Mouse (Mus musculus) limb, embryonic 14.5 days (tissue): ENCODE measurements around the gene Wfdc5. TPM values are rescaled to one million over a fixed set of nuclear protein-coding genes. Genes with fewer than 3 reads are reported as not detected.
A peak's percentile ranks its signal among the peaks of the same experiment; 100 is the strongest.

Source experiments
- ATAC-seq: fragments of 200-750 bp; cut with Nextera tagmentation; 2 replicates; pipeline ENCODE4 v1.8.0; 2017; ENCODE audit warnings: low read depth, moderate number of reproducible peaks, moderate TSS enrichment; ENCODE audit not compliant: low FRiP score
- DNase-seq: peaks from one replicate; pipeline ENCODE4 v3.0.0-alpha.2; 2015; ENCODE audit warnings: low spot score
- H3K27ac ChIP-seq: fragments of 300-500 bp; sonication (generic); replicated peaks from 2 replicates; pipeline ENCODE4 v1.5.1; 2014; ENCODE audit warnings: low read depth, mild to moderate bottlenecking, low read length, moderate library complexity, mixed read lengths
- H3K27me3 ChIP-seq: fragments of 300-500 bp; sonication (generic); 2 replicates; pipeline ENCODE4 v1.6.1; 2014; ENCODE audit warnings: low read length, mixed read lengths; ENCODE audit not compliant: control insufficient read depth, insufficient read depth
- H3K36me3 ChIP-seq: fragments of 300-500 bp; sonication (generic); 2 replicates; pipeline ENCODE4 v1.6.1; 2014; ENCODE audit warnings: mild to moderate bottlenecking, low read length, moderate library complexity, mixed read lengths; ENCODE audit not compliant: control insufficient read depth, insufficient read depth
- H3K4me1 ChIP-seq: fragments of 300-500 bp; sonication (generic); 2 replicates; pipeline ENCODE4 v1.6.1; 2014; ENCODE audit warnings: antibody characterized with exemption, low read length, mixed read lengths; ENCODE audit not compliant: control insufficient read depth, insufficient read depth
- H3K4me2 ChIP-seq: fragments of 300-500 bp; sonication (generic); replicated peaks from 2 replicates; pipeline ENCODE4 v1.6.1; 2014; ENCODE audit warnings: low read depth, mild to moderate bottlenecking, low read length, moderate library complexity; ENCODE audit not compliant: severe bottlenecking
- H3K4me3 ChIP-seq: fragments of 300-500 bp; sonication (generic); replicated peaks from 2 replicates; pipeline ENCODE4 v1.5.1; 2014; ENCODE audit warnings: low read length
- H3K9ac ChIP-seq: fragments of 300-500 bp; sonication (generic); 2 replicates; pipeline ENCODE4 v1.6.1; 2014; ENCODE audit warnings: mild to moderate bottlenecking, low read depth, low read length, moderate library complexity; ENCODE audit not compliant: severe bottlenecking
- H3K9me3 ChIP-seq: fragments of 300-500 bp; sonication (generic); 2 replicates; pipeline ENCODE4 v1.6.1; 2016; ENCODE audit warnings: low read length; ENCODE audit not compliant: control insufficient read depth
- POLR2A ChIP-seq: fragments of 200-500 bp; IDR thresholded peaks from 2 replicates; pipeline ENCODE4 v1.8.0; 2012; ENCODE audit warnings: inconsistent platforms, mild to moderate bottlenecking, moderate library complexity, borderline replicate concordance; ENCODE audit not compliant: insufficient read depth, insufficient read length; ENCODE audit errors: extremely low read depth
- WGBS: fragments of 180-500 bp; shearing (Covaris S2); extraction: QIAGEN DNeasy Blood & Tissue Kit; methylation state at CpG from one replicate; pipeline ENCODE4 v1.1.7; 2014; 5-methylcytosine and 5-hydroxymethylcytosine counted together
- polyA plus RNA-seq, 2 experiments: library from polyadenylated mRNA; depleted of rRNA in 1 of 2; stranded (reverse) in 1 of 2; unstranded in 1 of 2; fragments of >200 nt; fragmentation: Nextera tagmentation in 1 of 2; extraction: Ambion mirVana in 1 of 2; gene quantifications; 2 replicates each; pipeline versions ENCODE4 v1.2.1 to v1.2.3; 2012 to 2014

Gene Wfdc5
- polyA plus RNA-seq, 2 experiments, result 0.08 to 0.77 TPM

GRCm38 (mm10) chr2:164174649-164175395 lies 7.7 kb downstream of the Wfdc5 start:
- TF ChIP-seq POLR2A, result no peak
- Histone ChIP-seq H3K4me2 (no peak overlapping the region), H3K9me3 (no peaks in the 10 kb centered on the region), H3K4me1 (peaks cover 14% of the 10 kb centered on the region), H3K36me3 (no peaks in the 10 kb centered on the region), H3K9ac (no peak overlapping the region), H3K27me3 (peaks cover 22% of the 10 kb centered on the region), H3K27ac (no peak overlapping the region), H3K4me3 (no peak overlapping the region)
- no peak for DNase-seq
- WGBS, result 68% methylated on average over 8 of the region's 8 CpGs
- ATAC-seq, result no peak

- no peak for TF ChIP-seq POLR2A
- Histone ChIP-seq H3K27me3 (peaks cover 36% of the 10 kb centered on the region), H3K9ac (no peak overlapping the region), H3K36me3 (no peaks in the 10 kb centered on the region), H3K9me3 (no peaks in the 10 kb centered on the region), H3K4me3 (no peak overlapping the region), H3K27ac (no peak overlapping the region), H3K4me1 (peaks cover 16% of the 10 kb centered on the region), H3K4me2 (no peak overlapping the region)
- ATAC-seq (no peak), DNase-seq (no peak)
- 68% methylated on average over 3 of the region's 3 CpGs for WGBS
These were observed 9.1 kb downstream of the Wfdc5 start for GRCm38 (mm10) chr2:164173394-164173793.

- Histone ChIP-seq H3K4me2 (peak within 1 kb of the TSS; percentile 45), H3K4me1 (peaks cover 18% of the 10 kb centered on the region), H3K36me3 (no peaks in the 10 kb centered on the region), H3K9me3 (no peaks in the 10 kb centered on the region), H3K27ac (no peak within 1 kb of the TSS), H3K9ac (no peak within 1 kb of the TSS; the same call in 1 of the 2 replicates), H3K27me3 (peaks cover 61% of the 10 kb centered on the region), H3K4me3 (peak within 1 kb of the TSS; percentile 27)
- no peak for TF ChIP-seq POLR2A
- WGBS, result 1% methylated on average over 28 of the region's 29 CpGs
- no peak for DNase-seq
- ATAC-seq, result no peak
These were observed 11.6 kb downstream of the Wfdc5 start, which contains the start of gene Kcns1 for GRCm38 (mm10) chr2:164170902-164171301. Kcns1 (minus strand) TSS chr2:164171113.

- DNase-seq, result no peak
- no peak overlapping the region for H3K27ac ChIP-seq
- H3K27me3 ChIP-seq, result peaks cover 65% of the 10 kb centered on the region
- no peak for ATAC-seq
- H3K4me1 ChIP-seq, result peaks cover 18% of the 10 kb centered on the region
- H3K4me3 ChIP-seq, result peak overlapping the region; percentile 27
- WGBS, result 4% methylated on average over 11 of the region's 11 CpGs
- no peak overlapping the region for H3K9ac ChIP-seq
- no peaks in the 10 kb centered on the region for H3K9me3 ChIP-seq
- H3K36me3 ChIP-seq, result no peaks in the 10 kb centered on the region
- TF ChIP-seq POLR2A, result no peak
- peak overlapping the region; percentile 45 for H3K4me2 ChIP-seq
These were observed 12.2 kb downstream of the Wfdc5 start for GRCm38 (mm10) chr2:164170326-164170725.

GRCm38 (mm10) chr2:164168571-164168946 lies 14.0 kb downstream of the Wfdc5 start:
- Histone ChIP-seq H3K9me3 (no peaks in the 10 kb centered on the region), H3K9ac (peak overlapping the region; percentile 46), H3K27me3 (peaks cover 65% of the 10 kb centered on the region), H3K36me3 (peaks cover 2% of the 10 kb centered on the region; the same call in 1 of the 2 replicates), H3K27ac (no peak overlapping the region), H3K4me3 (peak overlapping the region; percentile 39), H3K4me2 (peak overlapping the region; percentile 73), H3K4me1 (peaks cover 15% of the 10 kb centered on the region)
- TF ChIP-seq POLR2A, result no peak
- 8% methylated on average over 38 of the region's 42 CpGs for WGBS
- DNase-seq (no peak), ATAC-seq (no peak)
